Comparison of ENCODE assay signal across 14 mouse cellular contexts in the genomic region with DNA sequence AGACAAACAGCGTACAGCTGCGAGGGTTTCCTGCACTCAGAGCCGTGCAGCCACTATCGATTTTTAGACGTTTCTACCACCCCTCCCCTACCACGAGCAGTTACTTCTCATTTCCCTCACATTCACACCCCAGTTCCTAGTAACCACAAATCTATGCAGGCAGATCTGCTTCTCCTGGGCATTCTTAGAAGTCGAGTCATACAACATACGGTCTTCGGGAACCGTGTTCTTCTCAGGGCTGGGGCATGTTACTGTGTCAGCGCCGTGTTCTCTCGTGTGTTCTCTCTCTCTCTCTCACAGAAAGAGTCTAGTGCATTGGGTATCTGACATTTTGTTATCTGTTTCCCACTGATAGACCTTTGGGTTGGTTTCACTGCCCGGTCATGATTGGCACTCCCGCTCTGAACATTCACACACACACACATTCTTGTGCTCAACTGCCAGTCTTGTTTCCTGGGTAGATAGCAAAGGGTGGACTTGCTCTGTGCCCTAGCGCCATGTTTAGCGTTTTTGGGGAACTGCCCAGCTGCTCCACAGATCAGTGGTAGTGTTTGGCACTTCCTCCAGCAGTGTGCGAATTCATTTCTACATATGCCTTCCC. TPM values are rescaled to one million over a fixed set of nuclear protein-coding genes. Genes with fewer than 3 reads are reported as not detected.
DNase-seq lines count a peak whose midpoint lies in the region; ATAC-seq and TF ChIP-seq lines count a peak whose summit lies in the region.
"Had no signal": no experiment of that assay in that cellular context is flagged by ENCODE, and none has a peak within 500 bp of the region (broad histone marks: within the 10 kb centered on the region; RNA-seq: fewer than 3 reads in every experiment).

No protein-coding gene starts in this region.

- WGBS in intestine, embryonic 14.5 days, result 65% methylated on average over 18 of the region's 18 CpGs
- WGBS in intestine, embryonic 15.5 days, result 54% methylated on average over 18 of the region's 18 CpGs
- 75% methylated on average over 18 of the region's 18 CpGs for WGBS in embryonic facial prominence, embryonic 14.5 days
- 89% methylated on average over 18 of the region's 18 CpGs for WGBS in midbrain, embryonic 16.5 days
- 92% methylated on average over 18 of the region's 18 CpGs for WGBS in forebrain, embryonic 11.5 days

- H3K9me3 ChIP-seq in intestine, embryonic 14.5 days (ENCODE audit: control insufficient read depth, low read length), result no peaks in the 10 kb centered on the region
- H3K9me3 ChIP-seq in intestine, embryonic 15.5 days, result no peaks in the 10 kb centered on the region
- H3K9me3 ChIP-seq in G1E (replicated peaks), result no peaks in the 10 kb centered on the region
- H3K9me3 ChIP-seq in embryonic facial prominence, embryonic 14.5 days (ENCODE audit: control insufficient read depth, low read length), result no peaks in the 10 kb centered on the region
- no peaks in the 10 kb centered on the region for H3K9me3 ChIP-seq in midbrain, embryonic 16.5 days (replicated peaks; ENCODE audit: control insufficient read depth, low read length, poor library complexity, severe bottlenecking)
- no peaks in the 10 kb centered on the region for H3K9me3 ChIP-seq in forebrain, embryonic 11.5 days (ENCODE audit: control insufficient read depth, low read length)
- H3K9me3 ChIP-seq: forebrain, embryonic 13.5 days; midbrain, embryonic 10.5 days had no signal

- H3K4me2 ChIP-seq in intestine, embryonic 14.5 days (ENCODE audit: low read length), result no peak overlapping the region
- H3K4me2 ChIP-seq in intestine, embryonic 15.5 days (replicated peaks), result no peak overlapping the region
- no peak overlapping the region for H3K4me2 ChIP-seq in embryonic facial prominence, embryonic 14.5 days (ENCODE audit: low read depth, low read length)
- no peak overlapping the region for H3K4me2 ChIP-seq in midbrain, embryonic 16.5 days (ENCODE audit: low read length)
- H3K4me2 ChIP-seq in forebrain, embryonic 11.5 days (ENCODE audit: low read depth, low read length, severe bottlenecking), result no peak overlapping the region
- H3K4me2 ChIP-seq: forebrain, embryonic 13.5 days; hindbrain, embryonic 14.5 days had no signal

- no peak overlapping the region for H3K4me3 ChIP-seq in intestine, embryonic 14.5 days (ENCODE audit: low read depth, low read length)
- no peak overlapping the region for H3K4me3 ChIP-seq in intestine, embryonic 15.5 days (replicated peaks)
- H3K4me3 ChIP-seq in G1E (ENCODE audit: low read depth, low read length), result peak overlapping the region; percentile 43; the same call in 1 of the 2 replicates
- H3K4me3 ChIP-seq in embryonic facial prominence, embryonic 14.5 days (ENCODE audit: low read depth, low read length), result no peak overlapping the region
- no peak overlapping the region for H3K4me3 ChIP-seq in midbrain, embryonic 16.5 days (ENCODE audit: low read depth, low read length)
- no peak overlapping the region for H3K4me3 ChIP-seq in forebrain, embryonic 11.5 days (ENCODE audit: low read depth, low read length)
- H3K4me3 ChIP-seq: forebrain, embryonic 13.5 days; midbrain, embryonic 10.5 days had no signal

- H3K36me3 ChIP-seq in intestine, embryonic 14.5 days (ENCODE audit: control insufficient read depth, insufficient read depth, low read length), result peaks cover 20% of the 10 kb centered on the region; the same call in 1 of the 2 replicates
- H3K36me3 ChIP-seq in intestine, embryonic 15.5 days, result peaks cover 4% of the 10 kb centered on the region; the same call in 1 of the 2 replicates
- peaks cover 65% of the 10 kb centered on the region for H3K36me3 ChIP-seq in G1E (replicated peaks)
- peaks cover 32% of the 10 kb centered on the region for H3K36me3 ChIP-seq in embryonic facial prominence, embryonic 14.5 days (ENCODE audit: control insufficient read depth, insufficient read depth, low read length)
- peaks cover 6% of the 10 kb centered on the region; the same call in 1 of the 2 replicates for H3K36me3 ChIP-seq in midbrain, embryonic 16.5 days (ENCODE audit: control insufficient read depth, insufficient read depth, low read length)
- H3K36me3 ChIP-seq in forebrain, embryonic 11.5 days (ENCODE audit: control insufficient read depth, insufficient read depth, low read length), result no peaks in the 10 kb centered on the region

- no peak for TF ChIP-seq CTCF in G1E (IDR thresholded peaks at IDR 0.05; ENCODE audit: low read depth, low read length)

- peak; percentile 49 for DNase-seq in intestine, embryonic 14.5 days (ENCODE audit: low spot score)
- peak; percentile 70 for DNase-seq in G1E (ENCODE audit: low spot score)
- DNase-seq in embryonic facial prominence, embryonic 14.5 days (ENCODE audit: low spot score), result peak; percentile 0
- no peak for DNase-seq in forebrain, embryonic 11.5 days (ENCODE audit: low spot score)
- no peak for DNase-seq in adrenal gland, adult 18-20 months (ENCODE audit: low spot score in 2 of 2)
- DNase-seq: cerebellum, adult 8-10 months; layer of hippocampus, adult 9-11 months; thymus, postnatal 25 days had no signal

- H3K9ac ChIP-seq in intestine, embryonic 14.5 days (ENCODE audit: low read length), result no peak overlapping the region
- H3K9ac ChIP-seq in intestine, embryonic 15.5 days, result no peak overlapping the region
- H3K9ac ChIP-seq in embryonic facial prominence, embryonic 14.5 days (ENCODE audit: low read depth, low read length), result no peak overlapping the region
- no peak overlapping the region for H3K9ac ChIP-seq in midbrain, embryonic 16.5 days (ENCODE audit: low read depth, low read length)
- no peak overlapping the region for H3K9ac ChIP-seq in forebrain, embryonic 11.5 days (ENCODE audit: low read length)
- H3K9ac ChIP-seq: forebrain, embryonic 13.5 days; hindbrain, embryonic 14.5 days had no signal

- ATAC-seq in intestine, embryonic 14.5 days (replicated peaks; ENCODE audit: low FRiP score, low TSS enrichment, low read depth), result no peak
- ATAC-seq in intestine, embryonic 15.5 days, result no peak
- peak; percentile 66 for ATAC-seq in G1E (ENCODE audit: extremely low read depth, insufficient number of reproducible peaks, low FRiP score, poor library complexity, severe bottlenecking)
- no peak for ATAC-seq in embryonic facial prominence, embryonic 14.5 days (ENCODE audit: low read depth)
- ATAC-seq in megakaryocyte-erythroid progenitor cell, adult 5-6 weeks (replicated peaks; ENCODE audit: low FRiP score, low TSS enrichment, poor library complexity, severe bottlenecking), result peak; percentile 75
- no peak for ATAC-seq in midbrain, embryonic 16.5 days
- no peak for ATAC-seq in forebrain, embryonic 11.5 days (replicated peaks; ENCODE audit: low FRiP score)
- ATAC-seq: forebrain, embryonic 13.5 days had no signal

- no peaks in the 10 kb centered on the region for H3K27me3 ChIP-seq in intestine, embryonic 14.5 days (replicated peaks; ENCODE audit: control insufficient read depth, insufficient read depth, low read length)
- H3K27me3 ChIP-seq in intestine, embryonic 15.5 days (replicated peaks), result no peaks in the 10 kb centered on the region
- no peaks in the 10 kb centered on the region for H3K27me3 ChIP-seq in G1E (ENCODE audit: insufficient read depth, low read length)
- H3K27me3 ChIP-seq in embryonic facial prominence, embryonic 14.5 days (replicated peaks; ENCODE audit: control insufficient read depth, insufficient read depth, low read length), result no peaks in the 10 kb centered on the region
- no peaks in the 10 kb centered on the region for H3K27me3 ChIP-seq in midbrain, embryonic 16.5 days (ENCODE audit: control insufficient read depth, insufficient read depth, low read depth, low read length)
- no peaks in the 10 kb centered on the region for H3K27me3 ChIP-seq in forebrain, embryonic 11.5 days (ENCODE audit: control insufficient read depth, insufficient read depth, low read length)
- H3K27me3 ChIP-seq: forebrain, embryonic 13.5 days had no signal

- peak overlapping the region; percentile 13; the same call in 1 of the 2 replicates for H3K27ac ChIP-seq in intestine, embryonic 14.5 days (ENCODE audit: low read depth)
- H3K27ac ChIP-seq in intestine, embryonic 15.5 days, result no peak overlapping the region
- H3K27ac ChIP-seq in embryonic facial prominence, embryonic 14.5 days (replicated peaks; ENCODE audit: low read depth, low read length), result 0 out of 2 replicates have a peak overlapping the region, but pooled peaks have one; percentile 33
- no peak overlapping the region for H3K27ac ChIP-seq in midbrain, embryonic 16.5 days (ENCODE audit: low read length)
- H3K27ac ChIP-seq in forebrain, embryonic 11.5 days (ENCODE audit: low read depth, low read length), result no peak overlapping the region
- H3K27ac ChIP-seq: forebrain, embryonic 13.5 days; hindbrain, embryonic 14.5 days; midbrain, embryonic 10.5 days had no signal

- peaks cover 58% of the 10 kb centered on the region for H3K4me1 ChIP-seq in intestine, embryonic 14.5 days (replicated peaks; ENCODE audit: control insufficient read depth, insufficient read depth, low read length)
- H3K4me1 ChIP-seq in intestine, embryonic 15.5 days (replicated peaks), result peaks cover 76% of the 10 kb centered on the region
- H3K4me1 ChIP-seq in G1E (ENCODE audit: insufficient read depth, low read depth, low read length), result peaks cover 97% of the 10 kb centered on the region
- peaks cover 50% of the 10 kb centered on the region for H3K4me1 ChIP-seq in embryonic facial prominence, embryonic 14.5 days (ENCODE audit: control insufficient read depth, insufficient read depth, low read length)
- H3K4me1 ChIP-seq in midbrain, embryonic 16.5 days (ENCODE audit: control insufficient read depth, insufficient read depth, low read length), result peaks cover 18% of the 10 kb centered on the region
- peaks cover 15% of the 10 kb centered on the region for H3K4me1 ChIP-seq in forebrain, embryonic 11.5 days (replicated peaks; ENCODE audit: control insufficient read depth, insufficient read depth, low read length)

RNA-seq across cellular contexts. Expression of a gene that starts 20.5 kb away (rescaled TPM):
- 42.4 and 43.6 TPM in 2 replicates for polyA plus RNA-seq in intestine, embryonic 14.5 days (2014; fragmentation: Nextera tagmentation; extraction: Ambion mirVana)
- polyA plus RNA-seq in intestine, embryonic 15.5 days (2015; fragmentation: Nextera tagmentation; extraction: Ambion mirVana), result 30.7 and 31.5 TPM in 2 replicates
- total RNA-seq in G1E (2014; fragmentation: Nextera tagmentation) (109 and 110 TPM in 2 replicates), G1E (2017) (16.9 and 17.1 TPM in 2 replicates)
- 84.4 and 103 TPM in 2 replicates for polyA plus RNA-seq in G1E (2012)
- 46.4 and 50.3 TPM in 2 replicates for polyA plus RNA-seq in embryonic facial prominence, embryonic 14.5 days (2014; fragmentation: Nextera tagmentation; extraction: Ambion mirVana)
- 7.8 and 15.9 TPM in 2 replicates for total RNA-seq in megakaryocyte-erythroid progenitor cell, adult 5-6 weeks (2014; fragmentation: Nextera tagmentation)
- total RNA-seq in megakaryocyte-erythroid progenitor cell, adult 5-6 weeks (2017), result 2.2 and 3.0 TPM in 2 replicates
- 9.5 and 9.6 TPM in 2 replicates for polyA plus RNA-seq in midbrain, embryonic 16.5 days (2015; fragmentation: Nextera tagmentation; extraction: Ambion mirVana)
- polyA plus RNA-seq in forebrain, embryonic 11.5 days (2014; fragmentation: Nextera tagmentation; extraction: Ambion mirVana), result 23.3 and 25.2 TPM in 2 replicates
- 10 to 100 TPM; 16.2 to 16.7 TPM for total RNA-seq in adrenal gland, adult 18-20 months (2021)

RNA-seq across cellular contexts. Expression of a gene that starts 34.7 kb away (rescaled TPM):
- 0.22 TPM in 1 of 2 replicates, not detected in the other for polyA plus RNA-seq in intestine, embryonic 14.5 days (2014; fragmentation: Nextera tagmentation; extraction: Ambion mirVana)
- 0.20 and 0.35 TPM in 2 replicates for polyA plus RNA-seq in intestine, embryonic 15.5 days (2015; fragmentation: Nextera tagmentation; extraction: Ambion mirVana)
- not detected in 2 replicates for total RNA-seq in G1E (2014; fragmentation: Nextera tagmentation)
- total RNA-seq in G1E (2017), result not detected in 2 replicates
- not detected in 2 replicates for polyA plus RNA-seq in G1E (2012)
- 0.34 and 0.56 TPM in 2 replicates for polyA plus RNA-seq in embryonic facial prominence, embryonic 14.5 days (2014; fragmentation: Nextera tagmentation; extraction: Ambion mirVana)
- total RNA-seq in megakaryocyte-erythroid progenitor cell, adult 5-6 weeks (2014; fragmentation: Nextera tagmentation), result not detected in 2 replicates
- total RNA-seq in megakaryocyte-erythroid progenitor cell, adult 5-6 weeks (2017), result not detected in 2 replicates
- polyA plus RNA-seq in midbrain, embryonic 16.5 days (2015; fragmentation: Nextera tagmentation; extraction: Ambion mirVana), result 1.0 and 1.9 TPM in 2 replicates
- polyA plus RNA-seq in forebrain, embryonic 11.5 days (2014; fragmentation: Nextera tagmentation; extraction: Ambion mirVana), result 0.23 TPM in 1 of 2 replicates, not detected in the other
- total RNA-seq in adrenal gland, adult 18-20 months (2021), result not detected
- polyA plus RNA-seq: forebrain, embryonic 13.5 days; midbrain, embryonic 10.5 days had no signal

RNA-seq across cellular contexts. Expression of a gene that starts 40.5 kb away (rescaled TPM):
- polyA plus RNA-seq in intestine, embryonic 14.5 days (2014; fragmentation: Nextera tagmentation; extraction: Ambion mirVana), result 32.5 and 32.9 TPM in 2 replicates
- polyA plus RNA-seq in intestine, embryonic 15.5 days (2015; fragmentation: Nextera tagmentation; extraction: Ambion mirVana), result 24.0 and 26.7 TPM in 2 replicates
- total RNA-seq in G1E (2014; fragmentation: Nextera tagmentation), result 60.7 and 84.9 TPM in 2 replicates
- total RNA-seq in G1E (2017), result 52.7 and 63.4 TPM in 2 replicates
- polyA plus RNA-seq in G1E (2012), result 3.4 and 4.1 TPM in 2 replicates
- 22.7 and 23.0 TPM in 2 replicates for polyA plus RNA-seq in embryonic facial prominence, embryonic 14.5 days (2014; fragmentation: Nextera tagmentation; extraction: Ambion mirVana)
- total RNA-seq in megakaryocyte-erythroid progenitor cell, adult 5-6 weeks (2014; fragmentation: Nextera tagmentation), result 85.0 and 101 TPM in 2 replicates
- total RNA-seq in megakaryocyte-erythroid progenitor cell, adult 5-6 weeks (2017), result 67.8 and 78.7 TPM in 2 replicates
- polyA plus RNA-seq in midbrain, embryonic 16.5 days (2015; fragmentation: Nextera tagmentation; extraction: Ambion mirVana), result 2.4 TPM in 2 replicates
- 52.8 and 54.7 TPM in 2 replicates for polyA plus RNA-seq in forebrain, embryonic 11.5 days (2014; fragmentation: Nextera tagmentation; extraction: Ambion mirVana)
- total RNA-seq in adrenal gland, adult 18-20 months (2021), result under 1 TPM; 0.32 to 0.43 TPM

Comparison
In these comparisons a context has a peak if more than half of its experiments do, and no peak if none do; other contexts are left out.
1. H3K27ac ChIP-seq: peak in intestine, embryonic 14.5 days (single experiment) and embryonic facial prominence, embryonic 14.5 days (single experiment); none in intestine, embryonic 15.5 days (single experiment), midbrain, embryonic 16.5 days (single experiment) and forebrain, embryonic 11.5 days (single experiment).
2. ATAC-seq: peak in G1E (single experiment) and megakaryocyte-erythroid progenitor cell, adult 5-6 weeks (single experiment); none in intestine, embryonic 14.5 days (single experiment), intestine, embryonic 15.5 days (single experiment), embryonic facial prominence, embryonic 14.5 days (single experiment), midbrain, embryonic 16.5 days (single experiment) and forebrain, embryonic 11.5 days (single experiment).
3. DNase-seq: peak in intestine, embryonic 14.5 days (single experiment), G1E (single experiment) and embryonic facial prominence, embryonic 14.5 days (single experiment); none in forebrain, embryonic 11.5 days (single experiment) and adrenal gland, adult 18-20 months (0 of 2).